Mouse (Mus musculus): ENCODE measurements around the gene Rac3. TPM values are rescaled to one million over a fixed set of nuclear protein-coding genes. Genes with fewer than 3 reads are reported as not detected.
A peak's percentile ranks its signal among the peaks of the same experiment; 100 is the strongest.

The Rac3 gene
- polyA plus RNA-seq, 1 experiment from 2014 or later: 32.4 TPM

DNA sequence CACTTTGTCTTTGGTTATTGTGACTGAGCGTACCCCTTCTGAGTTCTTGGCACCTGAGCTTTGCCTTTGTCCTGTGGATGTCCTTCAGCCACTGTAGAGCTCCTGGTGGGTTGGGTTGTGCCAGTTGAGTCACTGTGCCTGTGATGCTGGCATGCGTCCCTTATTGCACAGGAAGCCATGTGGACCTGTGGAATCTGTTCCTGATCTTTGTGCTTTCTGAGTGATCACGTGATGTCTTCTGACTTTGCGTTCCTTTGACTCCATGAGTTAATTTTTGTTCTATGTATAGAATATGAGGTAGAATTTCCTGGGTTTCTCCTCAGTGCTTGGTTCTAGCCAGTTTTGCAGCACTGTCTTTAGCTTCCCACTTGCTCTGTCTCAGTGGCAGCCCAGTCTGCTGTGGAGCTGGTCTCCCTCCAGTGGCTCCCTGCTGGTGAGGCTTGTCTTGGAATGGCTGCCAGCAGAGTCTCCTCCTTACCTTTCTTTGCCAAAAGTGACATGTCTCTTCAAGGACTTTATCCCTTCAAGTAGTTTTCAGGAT, 28.7 kb upstream of the Rac3 start:
- no peak for DNase-seq (ENCODE audit: low spot score)
- peaks cover 5% of the 10 kb centered on the region; the same call in 1 of the 2 replicates for H3K9me3 ChIP-seq (replicated peaks)
- H3K4me1 ChIP-seq: peaks cover 24% of the 10 kb centered on the region
- H3K27ac ChIP-seq (replicated peaks): no peak overlapping the region
- H3K36me3 ChIP-seq: peaks cover 91% of the 10 kb centered on the region
- H3K4me3 ChIP-seq: no peak overlapping the region
- H3K27me3 ChIP-seq (ENCODE audit: low read depth, poor library complexity, severe bottlenecking): no peaks in the 10 kb centered on the region
- WGBS: 93% methylated on average over 4 of the region's 4 CpGs

DNA sequence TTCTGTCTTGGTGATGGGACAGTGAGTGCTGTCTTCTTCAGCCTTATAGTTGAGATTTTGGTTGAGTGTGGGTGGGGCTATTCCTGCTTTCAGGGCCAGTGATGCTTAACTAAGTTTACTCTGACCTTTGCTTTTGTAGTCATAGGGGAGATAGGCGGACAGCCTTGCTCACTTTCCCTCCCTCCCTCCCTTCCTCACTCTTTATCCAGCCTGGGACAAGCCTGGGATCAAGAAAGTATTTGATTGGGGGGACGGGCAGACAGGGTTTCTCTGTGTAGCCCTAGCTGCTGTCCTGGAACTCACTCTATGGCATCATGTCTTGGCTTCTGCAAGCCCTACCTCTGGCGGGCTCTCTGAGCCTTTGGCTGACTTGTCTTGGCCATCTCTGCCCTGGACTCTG, 27.8 kb upstream of the Rac3 start:
- no peak overlapping the region for H3K27ac ChIP-seq (replicated peaks)
- no peak for DNase-seq (ENCODE audit: low spot score)

DNA sequence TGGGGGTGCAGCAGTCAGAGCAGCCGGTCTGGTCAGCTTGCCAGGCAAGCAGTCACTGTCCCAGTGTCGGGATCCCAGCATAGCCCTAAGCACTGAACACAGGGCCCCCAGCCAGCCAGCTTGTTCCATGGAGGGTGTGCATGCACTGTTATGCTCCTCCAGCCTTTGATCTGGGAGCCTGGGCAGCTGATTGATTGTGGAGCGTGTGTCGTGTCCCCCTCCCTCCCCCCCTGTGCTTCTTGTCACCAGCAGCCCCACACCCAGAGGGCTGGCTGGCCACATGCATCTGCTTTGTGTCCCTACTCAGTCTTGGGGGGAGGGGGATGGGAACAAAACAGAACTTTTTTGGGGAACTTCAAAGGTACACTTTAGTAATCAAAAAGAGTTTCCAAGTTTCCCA, 26.1 kb upstream of the Rac3 start:
- 26% methylated on average over 4 of the region's 4 CpGs for WGBS
- peak overlapping the region; percentile 70 for H3K27ac ChIP-seq (replicated peaks)
- H3K4me3 ChIP-seq: peak overlapping the region; percentile 9; the same call in 1 of the 2 replicates
- H3K36me3 ChIP-seq: peaks cover 78% of the 10 kb centered on the region
- H3K9me3 ChIP-seq (replicated peaks): peaks cover 5% of the 10 kb centered on the region; the same call in 1 of the 2 replicates
- H3K27me3 ChIP-seq (ENCODE audit: low read depth, poor library complexity, severe bottlenecking): no peaks in the 10 kb centered on the region
- peaks cover 32% of the 10 kb centered on the region for H3K4me1 ChIP-seq
- no peak for DNase-seq (ENCODE audit: low spot score)

More for the DNA sequence above, 27.8 kb upstream of the Rac3 start:
- Histone ChIP-seq H3K27me3 (ENCODE audit: low read depth, poor library complexity, severe bottlenecking) (no peaks in the 10 kb centered on the region), H3K4me3 (no peak overlapping the region), H3K4me1 (peaks cover 29% of the 10 kb centered on the region), H3K36me3 (peaks cover 82% of the 10 kb centered on the region), H3K9me3 (replicated peaks) (peaks cover 5% of the 10 kb centered on the region; the same call in 1 of the 2 replicates)
- WGBS: 54% methylated on average over 3 of the region's 3 CpGs

DNA sequence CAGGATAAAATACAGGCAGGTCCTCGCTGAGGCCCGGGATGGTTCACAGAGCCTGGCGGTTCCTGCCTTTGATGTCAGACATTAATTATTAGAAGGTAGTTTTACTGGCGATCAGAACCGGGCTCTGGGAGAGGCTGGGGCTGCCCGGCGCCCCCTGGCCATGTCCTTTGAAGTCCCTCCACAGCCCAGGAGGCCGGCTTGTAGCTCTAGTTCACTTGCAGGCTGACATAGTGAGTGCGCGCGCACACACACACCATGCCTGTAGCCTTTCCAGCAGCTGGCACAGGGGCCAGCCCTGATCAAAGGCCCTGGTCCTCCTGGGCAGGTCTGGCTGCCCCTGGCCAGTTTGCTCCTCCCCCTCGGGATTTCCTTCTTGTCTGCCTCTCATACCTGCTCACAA, 25.6 kb upstream of the Rac3 start:
- Histone ChIP-seq H3K9me3 (replicated peaks) (peaks cover 5% of the 10 kb centered on the region; the same call in 1 of the 2 replicates), H3K4me3 (0 out of 2 replicates have a peak overlapping the region, but pooled peaks have one; percentile 9), H3K4me1 (peaks cover 32% of the 10 kb centered on the region), H3K27me3 (ENCODE audit: low read depth, poor library complexity, severe bottlenecking) (no peaks in the 10 kb centered on the region), H3K36me3 (peaks cover 78% of the 10 kb centered on the region), H3K27ac (replicated peaks) (peak overlapping the region; percentile 70)
- 58% methylated on average over 12 of the region's 12 CpGs for WGBS
- peak; percentile 35 for DNase-seq (ENCODE audit: low spot score)

DNA sequence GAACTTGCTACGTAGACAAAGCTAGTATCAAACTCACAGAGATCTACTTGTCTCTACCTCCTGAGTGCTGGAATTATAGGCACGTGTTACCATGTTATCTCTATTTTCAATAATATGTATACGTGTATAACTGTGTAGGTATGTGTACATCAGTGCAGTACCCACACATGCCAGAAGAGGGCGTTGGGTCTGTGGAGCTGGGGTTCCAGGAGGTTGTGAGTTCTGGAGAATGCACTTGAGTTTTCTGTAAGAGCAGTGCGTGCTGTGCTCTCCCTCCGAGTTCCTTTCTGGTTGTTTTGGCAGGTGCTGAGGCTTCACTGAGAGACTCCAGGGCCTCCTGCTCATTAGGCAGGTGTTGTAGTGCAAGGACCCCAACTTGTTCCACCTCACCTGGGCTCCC, 24.7 kb upstream of the Rac3 start:
- Histone ChIP-seq H3K27me3 (ENCODE audit: low read depth, poor library complexity, severe bottlenecking) (no peaks in the 10 kb centered on the region), H3K9me3 (replicated peaks) (peaks cover 5% of the 10 kb centered on the region; the same call in 1 of the 2 replicates), H3K27ac (replicated peaks) (no peak overlapping the region), H3K36me3 (peaks cover 80% of the 10 kb centered on the region), H3K4me3 (no peak overlapping the region), H3K4me1 (peaks cover 32% of the 10 kb centered on the region)
- DNase-seq (ENCODE audit: low spot score): no peak
- WGBS: 87% methylated on average over 6 of the region's 6 CpGs

DNA sequence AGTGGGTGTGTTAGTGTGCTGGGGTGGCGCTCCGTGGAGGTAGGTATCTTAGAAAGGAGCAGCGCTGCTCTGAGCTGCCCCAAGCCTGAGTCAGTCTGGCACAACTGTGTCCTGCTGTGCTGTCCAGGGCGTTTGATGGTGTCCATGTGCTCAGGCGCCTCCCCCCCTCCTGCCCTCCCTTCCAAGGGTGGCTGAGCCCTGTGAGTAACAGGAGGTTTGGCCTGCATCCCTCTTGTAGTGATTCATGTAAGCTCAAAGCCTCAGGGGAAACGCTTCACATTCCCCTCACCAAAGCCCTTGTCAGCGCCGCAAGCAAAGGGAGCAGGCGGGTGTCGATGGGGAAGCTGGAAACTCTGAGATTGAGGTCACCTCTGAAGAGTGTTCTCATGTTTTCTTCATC, 23.5 kb upstream of the Rac3 start:
- Histone ChIP-seq H3K36me3 (peaks cover 77% of the 10 kb centered on the region), H3K9me3 (replicated peaks) (peaks cover 5% of the 10 kb centered on the region; the same call in 1 of the 2 replicates), H3K4me3 (no peak overlapping the region), H3K27ac (replicated peaks) (no peak overlapping the region), H3K4me1 (peaks cover 32% of the 10 kb centered on the region), H3K27me3 (ENCODE audit: low read depth, poor library complexity, severe bottlenecking) (no peaks in the 10 kb centered on the region)
- DNase-seq (ENCODE audit: low spot score): no peak
- 73% methylated on average over 10 of the region's 10 CpGs for whole genome bisulfite sequencing

DNA sequence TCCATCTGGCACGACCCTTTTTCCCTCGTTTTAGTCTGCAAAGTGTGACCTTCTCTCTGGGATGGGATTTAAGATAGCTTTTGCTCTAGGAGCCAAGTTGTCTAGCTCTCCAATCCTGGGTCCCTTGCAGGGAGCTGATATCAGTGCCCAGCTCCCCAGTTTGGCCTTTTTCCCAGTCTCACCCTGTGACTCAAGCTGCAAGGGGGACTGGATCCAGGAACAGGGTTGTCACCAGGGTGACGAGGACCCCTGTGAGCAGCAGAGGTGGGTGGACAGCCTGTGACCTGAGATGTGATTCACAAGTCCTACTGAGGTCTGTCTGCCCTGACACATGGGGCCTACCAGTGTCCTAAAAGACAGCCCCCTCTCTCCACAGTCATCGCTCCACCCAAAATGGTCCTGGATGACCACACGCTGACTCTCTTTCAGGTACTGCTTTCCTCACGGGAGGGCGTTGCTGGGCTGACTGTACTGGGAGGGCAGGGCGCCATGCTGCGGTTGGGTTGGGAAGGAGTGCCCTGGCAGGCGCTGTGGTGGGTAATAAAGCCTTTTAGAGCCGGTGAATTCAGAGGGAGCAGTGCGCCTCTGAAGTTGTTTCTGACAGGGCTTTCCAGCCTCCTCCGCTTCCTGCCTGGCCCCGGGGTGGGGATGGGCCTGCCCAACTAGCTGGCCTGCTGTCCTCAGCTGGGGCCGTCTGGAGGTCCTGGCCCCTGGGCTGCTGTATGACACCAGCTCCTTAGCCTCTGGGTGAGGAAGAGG, 17.4 kb upstream of the Rac3 start:
- Histone ChIP-seq H3K36me3 (peaks cover 59% of the 10 kb centered on the region), H3K4me3 (peak overlapping the region; percentile 7; the same call in 1 of the 2 replicates), H3K27me3 (ENCODE audit: low read depth, poor library complexity, severe bottlenecking) (0 out of 2 replicates have a peak, but pooled peaks cover 5% of the 10 kb centered on the region), H3K27ac (replicated peaks) (peak overlapping the region; percentile 82; the same call in 1 of the 2 replicates), H3K4me1 (peaks cover 60% of the 10 kb centered on the region), H3K9me3 (replicated peaks) (no peaks in the 10 kb centered on the region)
- WGBS: 42% methylated on average over 15 of the region's 15 CpGs
- DNase-seq (ENCODE audit: low spot score): no peak

DNA sequence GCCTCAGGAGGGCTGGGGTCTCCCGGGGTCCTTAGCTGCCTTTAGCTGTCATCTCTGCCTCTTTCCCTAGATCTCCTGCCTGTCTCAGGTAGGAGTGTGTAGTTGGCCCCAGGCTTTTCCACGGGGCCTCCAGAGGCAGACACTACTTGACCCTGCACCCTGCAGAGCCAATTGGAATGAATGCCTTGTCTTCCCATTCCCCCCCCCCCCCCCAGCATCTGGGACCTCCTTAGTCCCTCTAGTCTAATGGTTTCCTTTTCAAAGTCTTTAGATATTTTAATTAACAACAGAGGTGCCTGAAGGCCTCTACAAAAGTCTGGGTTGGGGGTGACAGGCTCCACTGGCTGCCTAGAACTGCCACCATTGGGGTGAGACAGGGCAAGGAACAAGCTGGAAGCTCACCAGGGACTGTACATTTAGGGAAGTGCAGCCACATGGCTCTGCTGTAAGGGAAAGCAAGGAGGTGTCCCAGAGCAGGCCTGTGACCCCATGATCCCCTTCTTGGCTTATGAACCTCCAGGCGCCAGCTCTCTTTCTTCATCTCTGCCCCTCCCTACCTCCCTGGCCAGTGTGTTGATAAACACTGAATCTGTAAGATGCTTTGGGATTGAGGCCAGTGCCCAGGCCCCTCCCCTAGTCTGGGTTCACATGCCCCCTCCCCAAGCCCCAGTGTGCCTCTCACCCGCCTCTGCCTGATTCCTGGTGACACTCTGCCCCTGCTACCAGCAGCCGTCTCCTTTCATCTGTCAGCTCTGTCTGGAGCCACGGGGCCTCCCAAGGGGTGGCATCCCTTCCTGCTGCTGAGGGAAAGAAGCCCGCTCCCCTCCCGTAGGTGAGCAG, 16.6 kb upstream of the Rac3 start:
- peaks cover 60% of the 10 kb centered on the region for H3K36me3 ChIP-seq
- H3K27ac ChIP-seq (replicated peaks): peak overlapping the region; percentile 82
- H3K27me3 ChIP-seq (ENCODE audit: low read depth, poor library complexity, severe bottlenecking): 0 out of 2 replicates have a peak, but pooled peaks cover 6% of the 10 kb centered on the region
- H3K4me1 ChIP-seq: peaks cover 65% of the 10 kb centered on the region
- H3K4me3 ChIP-seq: peak overlapping the region; percentile 20; the same call in 1 of the 2 replicates
- DNase-seq (ENCODE audit: low spot score): no peak
- no peaks in the 10 kb centered on the region for H3K9me3 ChIP-seq (replicated peaks)
- WGBS: 17% methylated on average over 8 of the region's 8 CpGs

DNA sequence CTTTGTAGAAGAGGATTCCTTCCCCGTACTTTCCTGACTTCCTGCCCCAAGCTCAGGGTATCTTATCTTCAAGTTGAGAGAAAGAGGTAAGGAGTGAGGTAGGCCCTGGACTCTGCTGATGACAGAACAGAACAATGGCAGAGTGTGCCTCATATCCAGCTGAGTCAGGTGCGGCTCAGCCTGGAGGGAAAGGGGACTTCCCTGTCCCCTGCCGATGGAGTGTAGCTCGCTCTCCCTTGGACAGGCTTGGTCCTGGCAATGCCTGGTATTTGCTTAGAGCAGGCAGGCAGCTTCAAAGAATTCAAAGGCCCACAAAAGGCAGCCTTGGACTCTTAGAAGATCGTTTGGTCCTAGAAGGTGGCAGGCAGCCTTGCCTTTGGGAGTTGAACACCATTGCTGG, 15.2 kb upstream of the Rac3 start:
- DNase-seq (ENCODE audit: low spot score): no peak
- WGBS: 51% methylated on average over 5 of the region's 5 CpGs
- H3K4me1 ChIP-seq: peaks cover 63% of the 10 kb centered on the region
- peaks cover 60% of the 10 kb centered on the region for H3K36me3 ChIP-seq
- H3K27me3 ChIP-seq (ENCODE audit: low read depth, poor library complexity, severe bottlenecking): 0 out of 2 replicates have a peak, but pooled peaks cover 6% of the 10 kb centered on the region
- H3K4me3 ChIP-seq: no peak overlapping the region
- peak overlapping the region; percentile 82 for H3K27ac ChIP-seq (replicated peaks)
- H3K9me3 ChIP-seq (replicated peaks): no peaks in the 10 kb centered on the region

DNA sequence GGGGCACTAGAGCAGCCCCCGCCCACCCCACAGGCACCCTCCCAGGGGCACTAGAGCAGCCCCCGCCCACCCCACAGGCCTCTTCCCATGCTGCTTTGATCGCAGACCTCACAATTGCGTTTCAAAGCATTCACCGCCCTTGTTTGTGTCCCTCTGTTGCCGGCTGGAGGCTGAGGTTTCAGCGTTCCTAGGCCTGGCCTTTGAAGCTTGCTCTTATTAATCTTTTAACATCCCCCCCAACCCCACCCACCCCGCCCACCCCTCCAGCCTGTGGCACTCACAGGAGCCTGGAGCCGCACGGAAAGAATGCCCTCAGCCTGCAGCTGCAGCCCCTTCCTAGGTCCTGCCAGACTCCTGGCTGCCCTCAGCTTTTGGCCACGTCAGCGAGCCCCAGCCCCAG, 14.0 kb upstream of the Rac3 start:
- Histone ChIP-seq H3K9me3 (replicated peaks) (no peaks in the 10 kb centered on the region), H3K27me3 (ENCODE audit: low read depth, poor library complexity, severe bottlenecking) (0 out of 2 replicates have a peak, but pooled peaks cover 6% of the 10 kb centered on the region), H3K4me1 (peaks cover 68% of the 10 kb centered on the region), H3K36me3 (peaks cover 56% of the 10 kb centered on the region), H3K4me3 (peak overlapping the region; percentile 30), H3K27ac (replicated peaks) (peak overlapping the region; percentile 82)
- 4% methylated on average over 12 of the region's 12 CpGs for WGBS
- peak; percentile 54 for DNase-seq (ENCODE audit: low spot score)

DNA sequence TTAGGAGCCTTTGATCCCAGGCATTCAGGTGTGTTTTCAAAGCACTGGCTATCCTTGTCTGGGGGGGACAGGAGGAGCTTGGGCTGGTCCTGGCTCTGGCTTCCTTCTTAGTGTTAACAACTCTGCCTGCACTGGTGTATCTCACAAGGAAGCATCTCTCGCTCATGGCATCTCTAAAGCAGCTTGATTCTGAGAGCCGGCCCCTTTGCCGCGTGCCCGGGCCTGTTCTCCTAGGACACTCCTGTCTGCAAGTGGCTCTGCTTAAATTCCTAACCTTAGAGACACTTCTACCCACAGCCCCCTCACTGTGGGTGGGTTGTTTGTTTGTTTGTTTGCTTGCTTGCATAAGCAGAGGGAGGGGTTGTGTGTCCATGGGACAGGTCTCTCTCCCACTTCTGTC, 13.3 kb upstream of the Rac3 start:
- H3K4me1 ChIP-seq: peaks cover 76% of the 10 kb centered on the region
- H3K9me3 ChIP-seq (replicated peaks): no peaks in the 10 kb centered on the region
- H3K36me3 ChIP-seq: peaks cover 50% of the 10 kb centered on the region
- H3K27me3 ChIP-seq (ENCODE audit: low read depth, poor library complexity, severe bottlenecking): 0 out of 2 replicates have a peak, but pooled peaks cover 6% of the 10 kb centered on the region
- H3K27ac ChIP-seq (replicated peaks): peak overlapping the region; percentile 82
- 28% methylated on average over 5 of the region's 5 CpGs for WGBS
- DNase-seq (ENCODE audit: low spot score): no peak
- H3K4me3 ChIP-seq: no peak overlapping the region

DNA sequence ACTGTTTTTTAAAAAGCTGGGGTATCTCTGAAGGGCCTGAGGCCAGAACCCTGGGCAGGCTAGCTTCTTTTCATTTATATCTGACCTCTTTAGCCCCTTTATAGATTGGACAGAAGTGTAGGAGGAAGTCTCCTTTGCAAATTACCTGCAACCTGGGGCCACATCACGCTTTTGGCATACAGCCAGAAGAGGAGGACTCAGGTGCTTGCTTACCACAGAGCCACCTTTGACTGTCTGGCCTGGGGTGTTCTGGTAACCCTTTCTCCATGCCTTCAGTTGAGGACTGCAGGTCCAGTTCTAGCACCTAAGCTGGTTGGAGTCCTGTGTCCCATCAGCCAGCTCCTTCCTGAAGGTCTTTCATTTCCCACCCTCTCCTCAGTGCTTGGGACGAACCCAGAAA, 11.7 kb upstream of the Rac3 start:
- 78% methylated on average over 2 of the region's 2 CpGs for WGBS
- Histone ChIP-seq H3K4me1 (peaks cover 74% of the 10 kb centered on the region), H3K9me3 (replicated peaks) (no peaks in the 10 kb centered on the region)

More for the DNA sequence above, 11.7 kb upstream of the Rac3 start:
- Histone ChIP-seq H3K36me3 (peaks cover 36% of the 10 kb centered on the region), H3K4me3 (no peak overlapping the region), H3K27ac (replicated peaks) (no peak overlapping the region), H3K27me3 (ENCODE audit: low read depth, poor library complexity, severe bottlenecking) (0 out of 2 replicates have a peak, but pooled peaks cover 6% of the 10 kb centered on the region)
- no peak for DNase-seq (ENCODE audit: low spot score)

Data from midbrain, embryonic 10.5 days (tissue).